Mouse (Mus musculus) heart, postnatal 36 days (tissue): ENCODE results near the gene Kcnh6. TPM values are rescaled to one million over a fixed set of nuclear protein-coding genes. Genes with fewer than 3 reads are reported as not detected.
A peak's percentile ranks its signal among the peaks of the same experiment; 100 is the strongest.
"Not testable (repeated sequence)": the region's sequence is repeated elsewhere in the genome, so short reads cannot be mapped to it uniquely, and the experiment has no call there.

Experiments used
- DNase-seq, 2 experiments: peaks; one replicate each; pipeline ENCODE4 v3.0.0; 2021 to 2022
- intact Hi-C: fragments of 180-260 bp; cut with DNase I; formaldehyde crosslinking; loops from one replicate; pipeline ENCODE4 v1.15.1; 2025
- total RNA-seq, 2 experiments: library from RNA; stranded (reverse); gene quantifications; 2 replicates each; pipeline ENCODE4 v1.2.3; 2021

Gene Kcnh6
- total RNA-seq, 2 experiments from 2014 or later: 0.16 TPM; not detected in 1

GRCm38 (mm10) chr11:106058020-106058419 lies 50.1 kb downstream of the Kcnh6 start:
- no peak for DNase-seq
- intact Hi-C loops: no loop called here

DNA sequence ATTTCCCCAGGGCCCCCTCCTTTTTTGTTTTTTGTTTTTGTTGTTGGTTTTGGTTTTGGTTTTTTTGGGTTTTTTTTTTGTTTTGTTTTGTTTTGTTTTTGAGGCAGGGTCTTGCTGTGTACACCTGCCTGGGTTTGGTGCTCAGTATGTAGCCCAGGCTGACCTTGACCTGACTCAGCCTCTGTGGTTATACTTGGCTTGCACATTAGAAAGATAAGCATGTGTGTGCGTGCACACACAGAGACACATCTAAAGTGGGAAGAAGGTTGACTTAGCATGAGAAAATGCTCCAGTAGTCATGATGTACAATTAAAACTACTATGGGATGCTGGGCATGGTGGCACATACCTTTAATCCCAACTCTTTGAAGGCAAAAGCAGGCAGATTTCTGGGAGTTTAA lies 52.6 kb downstream of the Kcnh6 start:
- no peak for DNase-seq
- intact Hi-C loops: no loop called here

- DNase-seq: no peak
- intact Hi-C loops: no loop called here
Measured at GRCm38 (mm10) chr11:106061311-106061710, 53.4 kb downstream of the Kcnh6 start.

- DNase-seq: no peak
- intact Hi-C loops: no loop called here
Measured at GRCm38 (mm10) chr11:106063756-106064155, 55.8 kb downstream of the Kcnh6 start.

DNA sequence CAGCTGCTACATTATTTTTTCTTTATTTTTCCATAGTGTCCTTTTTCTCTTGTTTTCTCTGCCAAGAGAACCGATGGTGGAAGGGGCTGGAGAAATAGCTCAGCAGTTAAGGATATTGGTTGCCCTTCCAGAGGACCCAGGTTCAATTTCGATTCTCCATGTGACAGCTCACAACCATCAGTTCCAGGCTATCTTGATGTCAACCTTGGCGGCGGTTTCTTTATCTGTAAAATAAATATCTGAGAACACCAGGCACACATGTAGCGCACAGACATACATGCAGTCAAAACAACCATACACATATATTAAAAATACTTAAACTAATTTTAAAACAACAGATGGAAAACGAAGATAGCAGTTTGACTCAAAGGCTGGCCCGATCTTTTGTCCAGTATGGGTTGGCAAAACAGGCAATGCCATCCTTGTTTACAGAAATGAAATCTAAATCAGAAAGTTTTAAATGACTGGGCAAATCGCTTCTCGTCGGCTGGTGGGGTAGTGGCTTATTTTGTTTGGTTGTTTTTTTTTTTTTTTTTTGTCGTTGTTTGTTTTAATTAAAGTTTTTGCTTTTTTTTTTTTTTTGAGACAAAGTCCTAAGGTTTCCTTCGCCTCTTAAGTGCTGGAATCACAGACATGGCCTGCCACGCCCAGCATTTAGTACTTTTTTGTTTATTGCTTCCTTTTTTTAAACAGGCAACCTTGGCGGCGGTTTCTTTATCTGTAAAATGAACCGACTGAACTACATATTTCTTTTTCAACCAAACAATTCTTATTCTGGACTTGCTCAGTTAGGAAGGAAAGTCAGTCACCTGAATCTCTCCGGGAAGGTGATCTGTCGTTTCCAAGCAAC lies 57.4 kb downstream of the Kcnh6 start:
- no peak for DNase-seq
- intact Hi-C loops: no loop called here

DNA sequence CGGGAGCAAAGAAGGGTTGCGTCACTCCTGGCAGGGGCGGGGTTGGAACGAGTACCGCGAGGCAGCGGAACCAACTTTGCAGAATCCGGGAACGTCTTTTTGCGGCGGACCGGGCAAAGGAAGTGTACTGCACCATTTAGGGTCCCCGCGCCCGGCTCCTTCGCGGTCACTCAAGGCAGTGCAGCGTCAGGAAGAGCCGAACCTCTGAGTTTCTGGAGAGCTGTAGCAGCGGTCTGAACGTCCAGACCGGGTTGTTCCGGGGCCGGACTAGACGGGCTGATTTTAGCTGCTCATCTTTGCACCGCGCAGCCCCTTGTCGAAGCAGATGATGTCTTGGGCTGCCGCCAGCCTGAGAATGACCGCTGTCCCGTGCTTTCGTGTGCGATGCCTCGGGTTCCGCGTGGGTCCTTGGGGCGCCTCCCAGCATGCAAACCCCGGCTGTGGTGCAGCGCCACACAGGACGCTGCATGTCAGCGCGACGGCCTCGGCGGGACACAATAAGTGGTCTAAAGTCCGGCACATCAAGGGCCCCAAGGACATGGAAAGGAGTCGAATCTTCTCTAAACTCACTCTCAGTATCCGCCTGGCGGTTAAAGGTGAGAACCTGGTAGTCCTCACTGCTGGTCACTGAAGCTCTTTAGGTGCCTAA lies 58.1 kb downstream of the Kcnh6 start, which contains the start of gene Taco1:
Gene Taco1, plus strand, starts transcription at position 139 of the 649 bp plus-strand sequence.
- DNase-seq: peak; percentile 95 to 96
- intact Hi-C loops: no loop called here

GRCm38 (mm10) chr11:106066616-106067015 lies 58.7 kb downstream of the Kcnh6 start:
- intact Hi-C loops: not testable (repeated sequence)
- DNase-seq: peak; percentile 20 to 35

- intact Hi-C loops: no loop called here
Measured at GRCm38 (mm10) chr11:106073774-106074173, 65.8 kb downstream of the Kcnh6 start.

DNA sequence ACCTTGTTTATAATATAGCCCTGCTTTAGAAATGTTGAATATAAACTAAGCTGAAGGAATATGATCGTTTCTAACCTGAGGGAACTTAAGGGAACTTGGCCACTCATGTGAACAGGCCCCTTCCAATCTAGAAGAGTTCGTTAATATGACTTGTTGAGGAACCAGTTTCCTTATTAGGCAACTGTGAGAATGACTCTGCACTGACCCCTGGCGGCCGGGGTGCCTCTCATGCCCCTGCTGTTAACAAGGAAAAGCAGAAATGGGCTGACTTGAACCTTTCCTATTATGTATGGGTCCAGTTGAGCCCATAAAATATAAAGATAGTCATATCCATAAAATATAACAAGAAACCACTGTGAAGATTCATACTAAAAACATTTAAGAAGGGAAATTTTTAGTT lies 68.4 kb downstream of the Kcnh6 start:
- DNase-seq: peak; percentile 68 to 81
- intact Hi-C loops: loop anchor here (2.0 kb wide), 1 partner anchor 150 kb away; no protein-coding TSS in a partner anchor

More at GRCm38 (mm10) chr11:106073774-106074173, 65.8 kb downstream of the Kcnh6 start:
- no peak for DNase-seq

Other genes with a start within 250 kb of the Kcnh6 start
- 10 to 100 TPM in 1 of 2 experiments, 1 to 10 TPM in 1; 9.2 to 12.1 TPM for gene Cyb561, start 54.8 kb upstream of the Kcnh6 start, total RNA-seq
- 10 to 100 TPM; 21.9 to 38.1 TPM for gene Ace, start 40.2 kb upstream of the Kcnh6 start, total RNA-seq
- not detected for gene Ace3, start 13.4 kb upstream of the Kcnh6 start, total RNA-seq
- gene Dcaf7, start 28.7 kb downstream of the Kcnh6 start, total RNA-seq: 10 to 100 TPM; 40.2 to 42.5 TPM
- 10 to 100 TPM; 63.3 to 67.3 TPM for gene Taco1, start 57.9 kb downstream of the Kcnh6 start, total RNA-seq
- gene Map3k3, start 76.5 kb downstream of the Kcnh6 start, total RNA-seq: 10 to 100 TPM; 38.7 to 44.4 TPM
- gene Gm10840, start 152.7 kb downstream of the Kcnh6 start, total RNA-seq: not detected
- 1 to 10 TPM; 4.2 to 4.8 TPM for gene Limd2, start 152.7 kb downstream of the Kcnh6 start, total RNA-seq
- gene Strada, start 194.0 kb downstream of the Kcnh6 start, total RNA-seq: 1 to 10 TPM; 7.2 to 8.2 TPM
- gene Ccdc47, start 208.2 kb downstream of the Kcnh6 start, total RNA-seq: 10 to 100 TPM; 72.5 to 82.4 TPM
- gene Ddx42, start 208.8 kb downstream of the Kcnh6 start, total RNA-seq: 10 to 100 TPM; 26.5 to 28.7 TPM
- 10 to 100 TPM; 21.1 to 23.0 TPM for gene Ftsj3, start 248.0 kb downstream of the Kcnh6 start, total RNA-seq
- gene Psmc5, start 248.0 kb downstream of the Kcnh6 start, total RNA-seq: 100 to 1,000 TPM; 102 to 105 TPM